ENCODE assay signal across 9 mouse cellular contexts in the genomic region with DNA sequence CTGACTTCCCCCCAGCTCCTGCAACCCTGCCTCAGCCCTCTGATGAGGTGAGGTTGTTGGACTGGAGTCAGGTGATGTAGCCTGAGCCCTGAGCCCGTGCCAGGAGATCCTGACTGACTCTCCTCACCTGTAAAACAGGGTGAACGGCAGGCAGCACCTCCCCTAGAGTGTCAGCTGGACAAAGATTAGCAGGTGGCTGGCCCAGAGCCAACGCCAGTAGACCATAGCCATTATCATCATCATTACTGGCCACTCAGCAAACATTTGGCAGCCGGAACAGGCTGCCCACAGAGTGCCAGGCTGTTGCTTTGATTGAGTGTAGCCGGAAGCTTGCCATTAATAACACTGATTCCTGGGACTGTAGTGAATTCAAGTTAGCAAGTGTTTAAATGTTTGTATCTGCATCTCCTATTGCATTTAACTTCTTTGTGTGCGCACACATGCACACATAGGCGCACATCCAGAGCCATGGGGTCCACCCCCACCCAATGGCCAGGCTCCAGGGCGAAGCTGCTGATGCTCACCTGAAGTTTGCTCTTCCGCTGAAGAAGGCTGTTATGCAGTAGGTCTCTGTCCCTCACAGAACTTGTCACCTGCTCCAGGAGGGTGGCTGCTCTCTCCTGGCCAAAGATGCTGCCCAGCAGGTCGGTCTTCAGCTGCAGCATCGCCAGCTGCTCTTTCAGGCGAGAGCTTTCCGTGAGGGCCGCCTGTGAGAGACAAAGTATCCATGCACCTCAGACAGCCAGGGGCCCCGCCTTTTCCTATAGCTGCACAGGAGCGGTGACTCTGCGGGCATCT. TPM values are rescaled to one million over a fixed set of nuclear protein-coding genes. Genes with fewer than 3 reads are reported as not detected.
DNase-seq lines count a peak whose midpoint lies in the region; ATAC-seq and TF ChIP-seq lines count a peak whose summit lies in the region.
"Had no signal": no experiment of that assay in that cellular context is flagged by ENCODE, and none has a peak within 500 bp of the region (broad histone marks: within the 10 kb centered on the region; RNA-seq: fewer than 3 reads in every experiment).

No protein-coding gene starts in this region.

- no peak for TF ChIP-seq EP300 in lung, postnatal 0 days (IDR thresholded peaks at IDR 0.05)

- H3K9ac ChIP-seq in forebrain, embryonic 13.5 days = peak overlapping the region; percentile 34; the same call in 1 of the 2 replicates
- no peak overlapping the region for H3K9ac ChIP-seq in forebrain, embryonic 11.5 days (ENCODE audit: low read length)
- H3K9ac ChIP-seq in lung, postnatal 0 days (replicated peaks; ENCODE audit: low read depth) = no peak overlapping the region

- peaks cover 8% of the 10 kb centered on the region for H3K27me3 ChIP-seq in forebrain, embryonic 13.5 days
- no peaks in the 10 kb centered on the region for H3K27me3 ChIP-seq in forebrain, embryonic 11.5 days (ENCODE audit: control insufficient read depth, insufficient read depth, low read length)
- no peaks in the 10 kb centered on the region for H3K27me3 ChIP-seq in lung, postnatal 0 days (replicated peaks; ENCODE audit: insufficient read depth, low read length)

- H3K36me3 ChIP-seq in forebrain, embryonic 13.5 days (ENCODE audit: poor library complexity, severe bottlenecking) = no peaks in the 10 kb centered on the region
- no peaks in the 10 kb centered on the region for H3K36me3 ChIP-seq in forebrain, embryonic 11.5 days (ENCODE audit: control insufficient read depth, insufficient read depth, low read length)
- no peaks in the 10 kb centered on the region for H3K36me3 ChIP-seq in lung, postnatal 0 days (ENCODE audit: insufficient read depth, low read length)

- WGBS in forebrain, embryonic 13.5 days = 54% methylated on average over 17 of the region's 17 CpGs
- WGBS in forebrain, embryonic 11.5 days = 77% methylated on average over 17 of the region's 17 CpGs
- WGBS in lung, postnatal 0 days = 45% methylated on average over 17 of the region's 17 CpGs

- H3K4me1 ChIP-seq in forebrain, embryonic 13.5 days = peaks cover 12% of the 10 kb centered on the region
- H3K4me1 ChIP-seq in forebrain, embryonic 11.5 days (replicated peaks; ENCODE audit: control insufficient read depth, insufficient read depth, low read length) = 0 out of 2 replicates have a peak, but pooled peaks cover 2% of the 10 kb centered on the region
- no peaks in the 10 kb centered on the region for H3K4me1 ChIP-seq in lung, postnatal 0 days (ENCODE audit: insufficient read depth, low read depth, low read length)

- DNase-seq in forebrain, embryonic 11.5 days (ENCODE audit: low spot score) = no peak
- DNase-seq in lung, postnatal 0 days (ENCODE audit: low spot score) = peak; percentile 40
- DNase-seq in lung, postnatal 10 days = no peak
- peak; percentile 94 to 96 for DNase-seq in cerebellum, postnatal 14 days
- peak; percentile 90 to 92 for DNase-seq in kidney, postnatal 36 days
- DNase-seq in layer of hippocampus, adult 18-20 months (ENCODE audit: low spot score in 2 of 2) = no peak
- no peak for DNase-seq in thymus, postnatal 36 days
- DNase-seq: right cerebral cortex, adult 18-20 months had no signal

- no peak for TF ChIP-seq CTCF in lung, postnatal 0 days (IDR thresholded peaks at IDR 0.05)

- H3K4me3 ChIP-seq in forebrain, embryonic 13.5 days = no peak overlapping the region
- no peak overlapping the region for H3K4me3 ChIP-seq in forebrain, embryonic 11.5 days (ENCODE audit: low read depth, low read length)
- no peak overlapping the region for H3K4me3 ChIP-seq in lung, postnatal 0 days (ENCODE audit: low read depth, low read length)

- peak; percentile 34; the same call in 1 of the 2 replicates for ATAC-seq in forebrain, embryonic 13.5 days
- no peak for ATAC-seq in forebrain, embryonic 11.5 days (replicated peaks; ENCODE audit: low FRiP score)
- ATAC-seq in lung, postnatal 0 days = peak; percentile 45; the same call in 1 of the 2 replicates

- peak overlapping the region; percentile 31 for H3K27ac ChIP-seq in forebrain, embryonic 13.5 days
- H3K27ac ChIP-seq in forebrain, embryonic 11.5 days (ENCODE audit: low read depth, low read length) = no peak overlapping the region
- H3K27ac ChIP-seq in lung, postnatal 0 days (ENCODE audit: low read length) = no peak overlapping the region

- no peaks in the 10 kb centered on the region for H3K9me3 ChIP-seq in forebrain, embryonic 13.5 days (replicated peaks)
- no peaks in the 10 kb centered on the region for H3K9me3 ChIP-seq in forebrain, embryonic 11.5 days (ENCODE audit: control insufficient read depth, low read length)
- no peaks in the 10 kb centered on the region for H3K9me3 ChIP-seq in lung, postnatal 0 days (ENCODE audit: low read length)

- no peak overlapping the region for H3K4me2 ChIP-seq in forebrain, embryonic 13.5 days
- no peak overlapping the region for H3K4me2 ChIP-seq in forebrain, embryonic 11.5 days (ENCODE audit: low read depth, low read length, severe bottlenecking)
- H3K4me2 ChIP-seq in lung, postnatal 0 days (replicated peaks; ENCODE audit: low read depth, low read length) = no peak overlapping the region

RNA-seq across cellular contexts. Expression of gene Syne3, which starts 54.4 kb away (rescaled TPM):
- 0.12 and 0.16 TPM in 2 replicates for polyA plus RNA-seq in forebrain, embryonic 13.5 days (2015; fragmentation: Nextera tagmentation; extraction: Ambion mirVana)
- 0.20 and 0.28 TPM in 2 replicates for polyA plus RNA-seq in forebrain, embryonic 11.5 days (2014; fragmentation: Nextera tagmentation; extraction: Ambion mirVana)
- polyA plus RNA-seq in lung, postnatal 0 days (2015; fragmentation: Nextera tagmentation; extraction: Ambion mirVana) = 1.1 and 1.2 TPM in 2 replicates
- 1 to 10 TPM; 2.0 to 2.3 TPM for total RNA-seq in layer of hippocampus, adult 18-20 months (2021)

Comparison
In these comparisons a context has a peak if more than half of its experiments do, and no peak if none do; other contexts are left out.
1. DNase-seq: peak in lung, postnatal 0 days (single experiment), cerebellum, postnatal 14 days (2 of 2) and kidney, postnatal 36 days (2 of 2); none in forebrain, embryonic 11.5 days (single experiment), lung, postnatal 10 days (single experiment), layer of hippocampus, adult 18-20 months (0 of 2) and thymus, postnatal 36 days (0 of 2).